Mouse (Mus musculus): ENCODE measurements at regions not wholly inside any gene's neighbourhood (a gene's known extent, or its start where the extent isn't known, plus 50 kb on each side); places are given as distances from the start of the nearest gene placed in this dataset.

DNA sequence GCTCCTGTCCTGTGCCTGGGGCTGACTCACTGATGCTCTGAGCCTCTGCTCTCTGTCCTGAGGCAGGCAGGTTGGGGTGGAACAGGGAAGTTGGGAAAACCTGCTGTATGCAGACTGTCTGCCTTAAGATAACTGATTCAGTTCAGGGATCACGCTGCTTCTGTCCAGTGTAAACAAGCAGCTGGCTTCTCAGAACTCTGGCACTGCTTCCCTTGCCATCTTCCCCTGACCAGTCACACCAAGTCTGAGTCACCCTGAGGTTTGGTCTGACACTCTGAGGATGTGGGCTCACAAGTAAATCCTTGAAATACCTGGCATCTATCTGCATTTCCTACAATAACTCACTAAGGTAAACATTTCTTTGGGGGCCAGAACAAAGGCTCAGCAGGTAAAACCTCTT lies 58.1 kb upstream of the Zfand6 start:
- TF ChIP-seq CTCF (IDR thresholded peaks at IDR 0.05; ENCODE audit: low read depth), result no peak
- TF ChIP-seq EP300 (IDR thresholded peaks at IDR 0.05; ENCODE audit: low read depth), result no peak

Data from liver, embryonic 14.5 days (tissue).